Mouse (Mus musculus) splenic B cell, adult 2 months (primary cell): Measurements from ENCODE around the gene Slc6a5.

Experiments used
- DNase-seq: peaks from one replicate; pipeline ENCODE4 v3.0.0-alpha.2; 2011; ENCODE audit warnings: low read depth, low spot score
- H3K27me3 ChIP-seq: 2 replicates; pipeline ENCODE4 v1.6.1; 2012; ENCODE audit warnings: mild to moderate bottlenecking, low read length, moderate library complexity, mixed read lengths; ENCODE audit not compliant: control insufficient read depth, poor library complexity, insufficient read depth, severe bottlenecking
- H3K36me3 ChIP-seq: 2 replicates; pipeline ENCODE4 v1.6.1; 2012; ENCODE audit warnings: mild to moderate bottlenecking, low read length, moderate library complexity, mixed read lengths; ENCODE audit not compliant: control insufficient read depth, poor library complexity, insufficient read depth, severe bottlenecking

Slc6a5 gene

GRCm38 (mm10) chr7:49981511-49982227 lies 71.7 kb downstream of the Slc6a5 start:
- no peaks in the 10 kb centered on the region for H3K27me3 ChIP-seq
- no peak for DNase-seq
- no peaks in the 10 kb centered on the region for H3K36me3 ChIP-seq

GRCm38 (mm10) chr7:49984698-49985097 lies 74.8 kb downstream of the Slc6a5 start:
- Histone ChIP-seq H3K27me3 (no peaks in the 10 kb centered on the region), H3K36me3 (no peaks in the 10 kb centered on the region)
- DNase-seq, result no peak

- no peaks in the 10 kb centered on the region for H3K27me3 ChIP-seq
- DNase-seq, result no peak
- H3K36me3 ChIP-seq, result no peaks in the 10 kb centered on the region
Measured at GRCm38 (mm10) chr7:49985947-49986346, 76.0 kb downstream of the Slc6a5 start.

- H3K27me3 ChIP-seq, result peaks cover 2% of the 10 kb centered on the region; the same call in 1 of the 2 replicates
- no peak for DNase-seq
- H3K36me3 ChIP-seq, result no peaks in the 10 kb centered on the region
Measured at GRCm38 (mm10) chr7:49999321-49999720, 89.4 kb downstream of the Slc6a5 start.

- Histone ChIP-seq H3K36me3 (no peaks in the 10 kb centered on the region), H3K27me3 (no peaks in the 10 kb centered on the region)
- DNase-seq, result no peak
Measured at GRCm38 (mm10) chr7:50005268-50005667, 95.3 kb downstream of the Slc6a5 start.
